ENCODE assay signal across 9 mouse cellular contexts in genomic region chr9:69759721-69760221, GRCm38 (mm10). TPM values are rescaled to one million over a fixed set of nuclear protein-coding genes. Genes with fewer than 3 reads are reported as not detected.
DNase-seq lines count a peak whose midpoint lies in the region; ATAC-seq and TF ChIP-seq lines count a peak whose summit lies in the region.
"Had no signal": no experiment of that assay in that cellular context is flagged by ENCODE, and none has a peak within 500 bp of the region (broad histone marks: within the 10 kb centered on the region; RNA-seq: fewer than 3 reads in every experiment).

No protein-coding gene starts in this region.

- H3K4me1 ChIP-seq in heart, embryonic 16.5 days (ENCODE audit: control insufficient read depth, insufficient read depth, low read length), result peaks cover 3% of the 10 kb centered on the region; the same call in 1 of the 2 replicates
- peaks cover 2% of the 10 kb centered on the region; the same call in 1 of the 2 replicates for H3K4me1 ChIP-seq in hindbrain, embryonic 14.5 days (replicated peaks; ENCODE audit: control insufficient read depth, insufficient read depth, low read length)
- peaks cover 55% of the 10 kb centered on the region for H3K4me1 ChIP-seq in neural tube, embryonic 12.5 days

- no peak for DNase-seq in heart, postnatal 10 days
- peak; percentile 58 for DNase-seq in embryo, embryonic 10.5 days (ENCODE audit: low spot score)
- DNase-seq in hindbrain, embryonic 14.5 days (ENCODE audit: low spot score), result no peak
- no peak for DNase-seq in left cerebral cortex, postnatal 14 days (ENCODE audit: low spot score in 2 of 2)
- no peak for DNase-seq in right cerebral cortex, adult 18-20 months
- DNase-seq in gastrocnemius, adult 2 months, result no peak

- intact Hi-C loops in heart, postnatal 10 days (cut with DNase I), result no loop called here
- intact Hi-C loops in left cerebral cortex, postnatal 14 days (cut with DNase I), result loop anchor here (5.0 kb wide), 2 partner anchors 92 to 252 kb away; no protein-coding TSS in a partner anchor
- intact Hi-C loops in gastrocnemius, adult 2 months (cut with DNase I), result no loop called here

- TF ChIP-seq CTCF in gastrocnemius, adult 2 months (IDR thresholded peaks at IDR 0.05), result no peak

- no peaks in the 10 kb centered on the region for H3K36me3 ChIP-seq in heart, embryonic 16.5 days (ENCODE audit: control insufficient read depth, insufficient read depth)
- no peaks in the 10 kb centered on the region for H3K36me3 ChIP-seq in hindbrain, embryonic 14.5 days (replicated peaks; ENCODE audit: control insufficient read depth, insufficient read depth)
- no peaks in the 10 kb centered on the region for H3K36me3 ChIP-seq in neural tube, embryonic 12.5 days

- H3K9me3 ChIP-seq in heart, embryonic 16.5 days (replicated peaks; ENCODE audit: control insufficient read depth, low read length), result no peaks in the 10 kb centered on the region
- no peaks in the 10 kb centered on the region for H3K9me3 ChIP-seq in hindbrain, embryonic 14.5 days (ENCODE audit: control insufficient read depth, low read length)
- H3K9me3 ChIP-seq in neural tube, embryonic 12.5 days, result no peaks in the 10 kb centered on the region

- H3K9ac ChIP-seq in heart, embryonic 16.5 days (ENCODE audit: low read length), result no peak overlapping the region
- H3K9ac ChIP-seq in hindbrain, embryonic 14.5 days, result peak overlapping the region; percentile 57
- peak overlapping the region; percentile 78 for H3K9ac ChIP-seq in neural tube, embryonic 12.5 days
- H3K9ac ChIP-seq: liver, embryonic 14.5 days had no signal

- H3K4me3 ChIP-seq in heart, embryonic 16.5 days (ENCODE audit: low read length), result peak overlapping the region; percentile 21
- peak overlapping the region; percentile 36 for H3K4me3 ChIP-seq in hindbrain, embryonic 14.5 days (replicated peaks; ENCODE audit: low read length)
- peak overlapping the region; percentile 53 for H3K4me3 ChIP-seq in neural tube, embryonic 12.5 days
- H3K4me3 ChIP-seq in gastrocnemius, adult 2 months, result no peak overlapping the region

- no peak overlapping the region for H3K27ac ChIP-seq in heart, embryonic 16.5 days (ENCODE audit: low read length)
- peak overlapping the region; percentile 62 for H3K27ac ChIP-seq in hindbrain, embryonic 14.5 days
- H3K27ac ChIP-seq in neural tube, embryonic 12.5 days, result no peak overlapping the region
- H3K27ac ChIP-seq in gastrocnemius, adult 2 months, result no peak overlapping the region
- H3K27ac ChIP-seq: liver, embryonic 14.5 days had no signal

- WGBS in heart, embryonic 16.5 days, result under 1% methylated on average over 44 of the region's 44 CpGs
- WGBS in hindbrain, embryonic 14.5 days, result under 1% methylated on average over 36 of the region's 44 CpGs
- WGBS in neural tube, embryonic 12.5 days, result under 1% methylated on average over 44 of the region's 44 CpGs

- H3K4me2 ChIP-seq in heart, embryonic 16.5 days (ENCODE audit: low read depth, low read length), result no peak overlapping the region; the same call in 1 of the 2 replicates
- H3K4me2 ChIP-seq in hindbrain, embryonic 14.5 days (replicated peaks), result peak overlapping the region; percentile 49
- peak overlapping the region; percentile 71 for H3K4me2 ChIP-seq in neural tube, embryonic 12.5 days (replicated peaks)

- no peak for ATAC-seq in heart, embryonic 16.5 days (replicated peaks; ENCODE audit: extremely low read depth, insufficient read depth, low FRiP score)
- no peak for ATAC-seq in hindbrain, embryonic 14.5 days (ENCODE audit: low FRiP score)
- no peak for ATAC-seq in neural tube, embryonic 12.5 days (ENCODE audit: low FRiP score, low read depth)

- peaks cover 87% of the 10 kb centered on the region for H3K27me3 ChIP-seq in heart, embryonic 16.5 days (ENCODE audit: control insufficient read depth, insufficient read depth, low read length)
- peaks cover 100% of the 10 kb centered on the region for H3K27me3 ChIP-seq in hindbrain, embryonic 14.5 days (ENCODE audit: control insufficient read depth, insufficient read depth, low read length)
- peaks cover 63% of the 10 kb centered on the region for H3K27me3 ChIP-seq in neural tube, embryonic 12.5 days (replicated peaks)

RNA-seq across cellular contexts. Expression of gene Foxb1, which starts 1.0 kb away (rescaled TPM):
- not detected in 2 replicates for polyA plus RNA-seq in heart, embryonic 16.5 days (2015; fragmentation: Nextera tagmentation; extraction: Ambion mirVana)
- total RNA-seq in heart, postnatal 10 days (2021), result not detected
- polyA plus RNA-seq in hindbrain, embryonic 14.5 days (2014; fragmentation: Nextera tagmentation; extraction: Ambion mirVana), result 5.2 and 6.1 TPM in 2 replicates
- polyA plus RNA-seq in neural tube, embryonic 12.5 days (2016; fragmentation: Nextera tagmentation; extraction: Ambion mirVana), result 8.5 and 9.7 TPM in 2 replicates
- not detected for total RNA-seq in left cerebral cortex, postnatal 14 days (2021)
- total RNA-seq in gastrocnemius, adult 2 months (2021), result not detected
- polyA plus RNA-seq: liver, embryonic 14.5 days had no signal
